Mouse (Mus musculus) urinary bladder, postnatal 36 days (tissue): ENCODE measurements around the gene Pars2.

ENCODE experiments used
- DNase-seq, 2 experiments: peaks; one replicate each; pipeline ENCODE4 v3.0.0; 2022; ENCODE audit warnings: low spot score in 2 of 2, mixed read lengths in 1 of 2

Gene Pars2

GRCm38 (mm10) chr4:106650833-106651527, at the start of gene Pars2:
Pars2 (plus strand) TSS chr4:106651069.
- peak; percentile 93 to 96 for DNase-seq

- DNase-seq: no peak
Measured at GRCm38 (mm10) chr4:106606639-106607554, 44.0 kb upstream of the Pars2 start.

DNA sequence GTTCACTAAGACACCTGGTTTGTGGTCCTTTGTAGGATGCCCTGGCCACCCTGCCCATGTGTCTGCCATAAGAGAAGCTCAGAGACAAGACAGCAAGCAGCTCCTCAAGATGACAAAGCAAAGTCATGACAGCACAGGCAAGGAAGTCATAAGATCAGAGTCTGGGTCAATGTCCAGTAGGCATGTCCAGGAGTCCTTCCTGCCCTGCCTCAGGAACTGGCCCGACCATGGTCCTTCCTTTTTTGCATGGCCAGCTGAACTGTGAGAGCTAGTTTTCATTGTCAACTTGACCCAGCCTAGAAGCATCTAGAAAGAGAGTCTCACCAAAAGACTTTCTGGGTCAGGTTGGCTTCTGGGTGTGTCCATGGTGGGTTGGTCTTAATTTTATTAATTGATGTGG, 43.0 kb upstream of the Pars2 start:
- DNase-seq: no peak

GRCm38 (mm10) chr4:106613105-106613504, 37.8 kb upstream of the Pars2 start:
- no peak for DNase-seq

- DNase-seq: no peak
Measured at GRCm38 (mm10) chr4:106613560-106613959, 37.3 kb upstream of the Pars2 start.

DNA sequence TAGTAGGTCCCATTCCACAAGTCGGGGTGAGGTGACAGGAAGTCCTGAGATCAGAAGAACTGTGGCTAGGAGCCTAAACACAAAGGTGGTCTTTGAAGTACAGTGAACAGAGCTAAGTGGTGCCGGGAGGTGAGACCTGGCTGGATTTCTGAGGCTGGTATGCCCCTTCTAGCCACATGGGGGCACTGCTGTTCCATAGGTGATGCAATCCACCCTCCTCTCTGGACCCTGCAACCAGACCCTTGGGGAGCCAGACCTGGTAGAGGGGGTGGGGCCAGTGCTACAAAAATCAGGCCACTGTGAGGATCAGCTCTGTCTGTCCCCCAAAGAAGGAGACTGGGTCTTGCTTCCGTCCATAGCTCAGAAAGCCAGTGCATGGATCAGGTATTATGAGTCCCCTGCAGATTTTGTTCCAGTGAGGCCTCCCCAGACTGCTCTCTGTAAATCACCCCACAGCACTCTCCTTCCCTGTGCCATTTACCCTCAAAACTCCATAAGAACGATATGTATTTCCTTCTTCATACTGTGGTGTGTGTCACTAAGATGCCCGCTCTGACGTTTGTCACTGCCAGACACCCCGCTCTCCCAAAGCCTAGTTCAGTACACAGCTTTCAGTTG, 36.6 kb upstream of the Pars2 start:
- peak; percentile 39 to 48 for DNase-seq

- no peak for DNase-seq
Measured at GRCm38 (mm10) chr4:106614881-106615280, 36.0 kb upstream of the Pars2 start.

DNA sequence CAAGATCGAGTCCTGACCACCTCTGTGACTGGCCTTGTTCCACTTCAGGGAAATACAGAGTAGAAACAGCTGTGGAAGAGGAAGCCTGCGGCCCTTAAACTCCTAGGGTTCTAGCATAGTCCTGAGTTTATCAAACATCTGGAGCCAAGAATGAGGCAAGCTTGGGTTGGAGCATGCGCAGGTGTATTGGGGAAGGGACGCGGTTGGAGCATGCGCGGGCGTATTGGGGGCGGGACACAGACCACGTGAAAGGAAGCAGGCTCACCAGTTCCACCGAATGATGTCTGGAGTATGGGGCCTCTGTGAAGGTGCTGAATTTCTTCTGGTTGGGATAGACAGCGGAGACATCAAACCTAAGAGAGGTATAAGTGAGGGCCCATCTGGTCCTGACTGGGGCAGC, 35.2 kb upstream of the Pars2 start:
- no peak for DNase-seq

- DNase-seq: no peak
Measured at GRCm38 (mm10) chr4:106617056-106617455, 33.8 kb upstream of the Pars2 start, which contains the start of gene Lexm. Lexm (minus strand) TSS chr4:106617241.

- no peak for DNase-seq
Measured at GRCm38 (mm10) chr4:106618898-106619297, 32.0 kb upstream of the Pars2 start.

GRCm38 (mm10) chr4:106621428-106621827, 29.4 kb upstream of the Pars2 start:
- no peak for DNase-seq

GRCm38 (mm10) chr4:106622030-106622493, 28.8 kb upstream of the Pars2 start, which contains the start of gene Ttc22:
Ttc22 (plus strand) TSS chr4:106622432.
- peak; percentile 70 for DNase-seq

DNA sequence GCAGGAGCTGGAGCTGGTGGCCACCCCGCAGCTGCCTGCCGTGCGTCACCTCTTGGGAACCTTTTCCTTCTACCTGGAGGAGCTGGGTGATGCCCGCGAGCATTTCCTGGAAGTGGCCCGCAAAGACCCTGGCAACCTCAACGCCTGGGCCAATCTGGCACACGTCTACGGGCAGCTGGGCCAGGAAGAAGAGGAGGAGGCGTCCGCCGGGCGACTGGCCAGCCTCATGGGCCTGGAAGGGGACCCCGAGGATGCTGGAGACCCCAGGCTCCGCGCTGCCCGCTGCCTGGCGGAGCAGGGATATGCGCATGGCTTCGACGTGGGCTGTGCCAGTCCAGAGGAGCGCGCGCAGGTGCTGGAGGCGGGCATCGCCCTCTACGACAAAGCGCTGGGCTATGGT, 28.2 kb upstream of the Pars2 start:
- DNase-seq: no peak

- no peak for DNase-seq
Measured at GRCm38 (mm10) chr4:106624271-106624670, 26.6 kb upstream of the Pars2 start.

GRCm38 (mm10) chr4:106627809-106628208, 23.1 kb upstream of the Pars2 start:
- no peak for DNase-seq

DNA sequence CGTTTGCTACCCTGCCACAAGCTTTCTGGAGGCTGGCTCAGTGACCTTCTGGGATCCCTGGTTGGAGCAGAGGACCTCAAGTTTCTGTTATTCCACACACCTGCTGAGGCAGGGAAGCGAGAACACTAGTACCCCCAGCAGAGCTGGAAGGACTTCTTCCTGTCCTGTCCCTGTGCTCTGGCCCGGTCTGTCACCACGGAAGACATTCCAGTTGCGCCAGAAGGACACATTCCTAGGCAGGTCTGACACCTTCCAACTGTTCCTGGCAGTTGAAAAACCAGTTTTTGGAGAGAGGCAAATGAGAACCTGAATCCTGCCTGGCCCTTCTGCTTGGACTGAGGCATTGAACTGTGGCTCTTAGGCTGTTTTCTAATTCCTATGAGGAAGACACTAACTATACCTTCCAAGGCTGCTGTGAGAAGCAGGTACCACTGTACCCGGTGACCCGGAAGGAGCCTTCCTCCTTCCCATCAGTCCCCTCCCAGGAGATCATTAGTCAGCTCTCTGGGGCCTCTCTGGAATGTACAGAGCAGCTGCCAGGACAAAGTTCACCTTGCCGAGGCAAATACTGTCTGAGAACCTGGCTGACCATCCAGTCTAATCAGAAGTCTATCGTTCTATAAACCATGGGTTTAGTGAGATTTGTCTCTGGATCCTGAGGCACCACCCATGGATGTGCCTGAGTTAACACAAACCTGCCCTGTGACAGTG, 22.1 kb upstream of the Pars2 start:
- DNase-seq: no peak

DNA sequence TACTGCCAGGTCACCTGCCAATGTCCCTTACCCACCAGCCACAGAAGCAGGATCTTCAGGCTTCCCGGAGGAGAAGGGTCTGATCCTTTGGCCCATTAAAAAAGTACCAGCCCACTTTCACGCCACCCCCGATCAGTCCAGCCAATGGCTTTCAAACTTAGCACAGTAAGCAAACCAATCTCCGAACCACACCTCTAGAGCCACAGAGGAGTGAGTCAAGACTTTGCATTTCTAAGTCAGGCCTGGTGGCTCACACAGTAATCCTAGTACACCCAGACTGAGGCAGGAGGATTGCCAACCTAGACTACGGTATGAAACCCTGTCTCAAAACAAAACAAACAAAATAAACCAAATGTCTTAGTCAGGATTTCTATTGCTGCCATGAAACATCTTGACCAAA, 21.5 kb upstream of the Pars2 start:
- DNase-seq: no peak

GRCm38 (mm10) chr4:106630333-106631220, 20.3 kb upstream of the Pars2 start:
- peak; percentile 51 to 59 for DNase-seq

DNA sequence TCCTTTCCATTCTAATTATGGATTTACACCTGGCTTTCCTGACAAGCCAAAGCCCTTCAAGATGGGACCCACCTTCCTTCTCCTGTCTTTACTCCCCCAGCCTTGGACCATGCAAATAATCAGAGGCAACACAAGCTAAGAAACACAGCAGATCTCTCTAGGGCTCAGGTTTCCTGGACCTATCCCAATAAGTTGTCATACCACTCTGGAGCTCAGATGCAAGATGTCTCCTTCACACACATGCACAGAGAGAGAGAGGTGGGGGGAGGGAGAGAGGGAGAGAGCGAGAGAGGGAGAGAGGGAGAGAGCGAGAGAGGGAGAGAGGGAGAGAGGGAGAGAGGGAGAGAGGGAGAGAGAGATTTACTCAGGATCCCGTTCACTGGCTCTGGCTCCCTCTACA, 18.6 kb upstream of the Pars2 start:
- DNase-seq: no peak

DNA sequence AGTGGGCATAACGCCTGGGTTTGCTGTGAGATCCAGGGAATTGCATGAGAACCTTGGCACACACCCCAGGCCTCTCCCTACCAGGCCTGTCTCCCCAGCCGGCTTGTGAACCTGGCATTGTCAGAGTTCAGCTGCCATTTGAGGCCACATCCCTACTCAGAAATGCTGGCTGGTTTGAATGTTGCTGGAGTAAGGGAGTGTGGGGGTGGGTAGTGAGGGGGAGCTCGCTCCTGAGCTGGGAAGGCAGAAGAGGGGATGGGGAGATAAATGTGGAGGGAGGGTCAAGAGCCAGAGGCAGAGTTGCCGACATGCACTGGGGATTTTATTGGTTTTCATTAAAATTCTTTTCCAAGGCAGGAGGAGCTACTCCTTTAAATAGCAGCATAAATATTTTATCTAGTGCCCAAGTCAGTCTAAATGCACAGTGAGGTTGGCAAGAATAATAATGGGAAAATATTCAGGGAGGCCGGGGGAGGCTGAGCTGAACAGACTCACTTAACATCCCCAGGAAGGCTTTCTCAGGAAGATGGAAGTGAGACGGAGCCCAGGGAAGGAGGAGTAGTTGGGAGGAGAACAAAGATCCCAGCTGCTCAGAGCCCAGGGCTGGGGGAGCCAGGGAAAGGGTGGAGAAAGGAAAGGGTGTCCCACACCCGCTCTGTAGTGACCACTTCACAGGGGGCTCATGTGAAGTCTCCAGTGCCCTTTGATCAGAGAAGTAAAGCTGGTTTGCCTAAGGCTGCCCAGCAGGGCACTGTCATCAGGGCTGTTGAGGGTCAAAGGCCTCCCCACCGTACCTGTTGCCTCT, 17.4 kb upstream of the Pars2 start:
- no peak for DNase-seq
